Mouse (Mus musculus): Measurements from ENCODE around the gene C1qtnf1.

GRCm38 (mm10) chr11:118418442-118418833 lies 9.6 kb upstream of the C1qtnf1 start:
- TF ChIP-seq POLR2A (IDR thresholded peaks at IDR 0.05; ENCODE audit: low read depth, low read length): no peak
- no peak for TF ChIP-seq CTCF (conservative IDR thresholded peaks at IDR 0.05; ENCODE audit: insufficient read depth, insufficient read length, low read depth, low read length)
